Mouse (Mus musculus) heart, embryonic 10.5 days (tissue): Measurements from ENCODE around the gene Srrm3. TPM values are rescaled to one million over a fixed set of nuclear protein-coding genes. Genes with fewer than 3 reads are reported as not detected.

Experiments used
- DNase-seq: peaks from one replicate; pipeline ENCODE4 v3.0.0-alpha.2; 2017; ENCODE audit warnings: low spot score
- H3K27ac ChIP-seq: fragments of 300-500 bp; sonication (generic); 2 replicates; pipeline ENCODE4 v1.5.1; 2016; ENCODE audit warnings: mild to moderate bottlenecking
- H3K27me3 ChIP-seq: fragments of 300-500 bp; sonication (generic); 2 replicates; pipeline ENCODE4 v1.6.1; 2016; ENCODE audit warnings: mild to moderate bottlenecking; ENCODE audit not compliant: poor library complexity, insufficient read depth, severe bottlenecking
- H3K36me3 ChIP-seq: fragments of 300-500 bp; sonication (generic); 2 replicates; pipeline ENCODE4 v1.6.1; 2016; ENCODE audit warnings: mild to moderate bottlenecking, moderate library complexity
- H3K4me1 ChIP-seq: fragments of 300-500 bp; sonication (generic); 2 replicates; pipeline ENCODE4 v1.6.1; 2016; ENCODE audit warnings: mild to moderate bottlenecking
- H3K4me3 ChIP-seq: fragments of 300-500 bp; sonication (generic); 2 replicates; pipeline ENCODE4 v1.5.1; 2016; ENCODE audit warnings: mild to moderate bottlenecking, moderate library complexity
- H3K9me3 ChIP-seq: fragments of 300-500 bp; sonication (generic); 2 replicates; pipeline ENCODE4 v1.6.1; 2016; ENCODE audit warnings: mild to moderate bottlenecking, moderate library complexity
- WGBS: fragments of 180-500 bp; shearing (Covaris S2); methylation state at CpG from one replicate; pipeline ENCODE4 v1.1.7; 2016; 5-methylcytosine and 5-hydroxymethylcytosine counted together
- polyA plus RNA-seq: library from polyadenylated mRNA; unstranded; fragments of >200 nt; fragmentation: Nextera tagmentation; extraction: Ambion mirVana; gene quantifications from 2 replicates; pipeline ENCODE4 v1.2.1, GENCODE M21; 2016

Srrm3 gene
- polyA plus RNA-seq, 1 experiment from 2014 or later, result 0.26 TPM

GRCm38 (mm10) chr5:135888405-135889215 lies 81.9 kb downstream of the Srrm3 start:
- H3K27me3 ChIP-seq, result peaks cover 29% of the 10 kb centered on the region
- H3K4me3 ChIP-seq, result peak overlapping the region; percentile 71
- no peaks in the 10 kb centered on the region for H3K9me3 ChIP-seq
- H3K4me1 ChIP-seq, result peaks cover 21% of the 10 kb centered on the region
- 2% methylated on average over 30 of the region's 30 CpGs for WGBS
- peak overlapping the region; percentile 91 for H3K27ac ChIP-seq
- DNase-seq, result no peak
- H3K36me3 ChIP-seq, result no peaks in the 10 kb centered on the region

GRCm38 (mm10) chr5:135890323-135890722 lies 83.6 kb downstream of the Srrm3 start:
- peaks cover 28% of the 10 kb centered on the region for H3K4me1 ChIP-seq
- WGBS, result 45% methylated on average over 4 of the region's 4 CpGs
- H3K27me3 ChIP-seq, result peaks cover 29% of the 10 kb centered on the region
- H3K9me3 ChIP-seq, result no peaks in the 10 kb centered on the region
- DNase-seq, result no peak
- no peak overlapping the region for H3K27ac ChIP-seq
- H3K4me3 ChIP-seq, result no peak overlapping the region
- H3K36me3 ChIP-seq, result no peaks in the 10 kb centered on the region

GRCm38 (mm10) chr5:135890920-135891319 lies 84.2 kb downstream of the Srrm3 start:
- WGBS, result 46% methylated on average over 3 of the region's 3 CpGs
- Histone ChIP-seq H3K4me3 (no peak overlapping the region), H3K36me3 (no peaks in the 10 kb centered on the region), H3K27ac (no peak overlapping the region), H3K27me3 (peaks cover 26% of the 10 kb centered on the region), H3K4me1 (peaks cover 28% of the 10 kb centered on the region), H3K9me3 (no peaks in the 10 kb centered on the region)
- no peak for DNase-seq

GRCm38 (mm10) chr5:135892589-135893351 lies 86.1 kb downstream of the Srrm3 start:
- Histone ChIP-seq H3K36me3 (no peaks in the 10 kb centered on the region), H3K9me3 (no peaks in the 10 kb centered on the region), H3K4me3 (no peak overlapping the region), H3K4me1 (peaks cover 23% of the 10 kb centered on the region), H3K27ac (peak overlapping the region; percentile 47; the same call in 1 of the 2 replicates), H3K27me3 (peaks cover 18% of the 10 kb centered on the region)
- WGBS, result 43% methylated on average over 9 of the region's 9 CpGs
- no peak for DNase-seq

- no peaks in the 10 kb centered on the region for H3K36me3 ChIP-seq
- DNase-seq, result no peak
- H3K4me3 ChIP-seq, result no peak overlapping the region
- peaks cover 8% of the 10 kb centered on the region for H3K27me3 ChIP-seq
- peaks cover 20% of the 10 kb centered on the region for H3K4me1 ChIP-seq
- H3K9me3 ChIP-seq, result no peaks in the 10 kb centered on the region
- H3K27ac ChIP-seq, result peak overlapping the region; percentile 63
- 42% methylated on average over 6 of the region's 6 CpGs for WGBS
Measured at GRCm38 (mm10) chr5:135894958-135895357, 88.3 kb downstream of the Srrm3 start.

GRCm38 (mm10) chr5:135898028-135898427 lies 91.3 kb downstream of the Srrm3 start:
- peaks cover 14% of the 10 kb centered on the region for H3K4me1 ChIP-seq
- H3K36me3 ChIP-seq, result no peaks in the 10 kb centered on the region
- no peak overlapping the region for H3K4me3 ChIP-seq
- WGBS, result 13% methylated on average over 3 of the region's 3 CpGs
- no peak overlapping the region for H3K27ac ChIP-seq
- DNase-seq, result no peak
- no peaks in the 10 kb centered on the region for H3K9me3 ChIP-seq
- H3K27me3 ChIP-seq, result no peaks in the 10 kb centered on the region

DNA sequence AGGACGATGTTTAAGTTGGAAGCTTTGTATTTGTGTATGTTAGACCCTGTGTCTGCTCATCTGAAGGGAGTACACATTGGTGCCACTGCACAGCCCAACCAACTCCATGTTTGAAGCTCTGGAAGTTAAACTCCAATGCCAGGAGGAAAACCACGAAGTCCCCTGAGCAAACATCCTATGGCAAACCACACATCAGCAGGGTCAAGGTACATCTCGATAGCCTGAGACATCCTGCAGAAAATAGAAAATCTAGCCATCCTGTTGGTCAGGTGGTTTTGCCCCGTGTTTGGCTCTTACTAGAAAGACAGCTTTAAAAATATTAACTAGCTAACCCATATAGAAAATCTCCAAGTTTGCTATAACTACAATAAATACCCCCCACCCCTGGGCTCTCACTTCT lies 92.3 kb downstream of the Srrm3 start:
- no peak overlapping the region for H3K4me3 ChIP-seq
- H3K9me3 ChIP-seq, result no peaks in the 10 kb centered on the region
- no peak overlapping the region for H3K27ac ChIP-seq
- peaks cover 16% of the 10 kb centered on the region for H3K4me1 ChIP-seq
- no peaks in the 10 kb centered on the region for H3K36me3 ChIP-seq
- H3K27me3 ChIP-seq, result no peaks in the 10 kb centered on the region
- WGBS, result 80% methylated on average over 4 of the region's 4 CpGs
- DNase-seq, result no peak

GRCm38 (mm10) chr5:135899833-135900232 lies 93.1 kb downstream of the Srrm3 start:
- H3K36me3 ChIP-seq, result peaks cover 4% of the 10 kb centered on the region; the same call in 1 of the 2 replicates
- H3K4me1 ChIP-seq, result peaks cover 18% of the 10 kb centered on the region
- 62% methylated on average over 4 of the region's 4 CpGs for WGBS
- no peak for DNase-seq
- no peaks in the 10 kb centered on the region for H3K9me3 ChIP-seq
- H3K4me3 ChIP-seq, result no peak overlapping the region
- H3K27ac ChIP-seq, result no peak overlapping the region
- H3K27me3 ChIP-seq, result no peaks in the 10 kb centered on the region

- H3K36me3 ChIP-seq, result peaks cover 4% of the 10 kb centered on the region; the same call in 1 of the 2 replicates
- H3K27me3 ChIP-seq, result no peaks in the 10 kb centered on the region
- DNase-seq, result no peak
- no peak overlapping the region for H3K4me3 ChIP-seq
- H3K9me3 ChIP-seq, result no peaks in the 10 kb centered on the region
- H3K27ac ChIP-seq, result no peak overlapping the region
- 77% methylated on average over 3 of the region's 3 CpGs for WGBS
- H3K4me1 ChIP-seq, result peaks cover 20% of the 10 kb centered on the region
Measured at GRCm38 (mm10) chr5:135900701-135901100, 94.0 kb downstream of the Srrm3 start.

DNA sequence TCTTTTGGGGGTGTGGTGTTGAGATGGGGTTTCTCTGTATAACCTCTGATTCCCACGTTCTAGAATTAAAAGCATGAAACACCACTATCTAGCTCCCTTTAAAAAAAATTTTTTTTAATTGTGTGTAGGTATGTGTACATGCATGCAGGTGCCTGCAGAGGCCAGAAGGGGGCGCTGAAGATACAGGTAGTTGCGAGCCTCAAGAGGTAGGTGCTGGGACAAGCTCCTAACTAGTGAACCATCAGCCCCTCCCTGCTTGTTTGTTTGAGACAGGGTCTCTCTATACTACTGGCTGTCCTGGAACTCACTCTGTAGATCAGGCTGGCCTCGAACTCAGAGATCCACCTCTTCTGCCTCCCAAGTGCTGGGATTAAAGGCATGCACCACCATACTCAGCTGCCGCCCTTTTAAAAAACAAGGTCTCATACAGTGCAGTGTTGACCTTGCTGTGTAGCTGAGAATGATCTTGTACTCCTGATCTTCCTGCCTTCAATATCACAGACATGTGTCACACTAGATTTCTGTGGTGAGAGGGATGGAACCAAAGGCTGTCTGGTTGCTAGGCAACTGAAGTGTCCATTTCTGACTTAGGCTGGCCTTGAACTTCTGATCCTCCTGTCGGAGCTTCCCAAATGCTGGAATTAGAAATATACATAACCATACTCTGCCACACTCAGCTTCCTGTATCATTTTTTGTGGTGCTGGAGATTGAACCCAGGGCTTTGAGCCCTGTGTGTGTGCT lies 94.8 kb downstream of the Srrm3 start:
- 59% methylated on average over 6 of the region's 6 CpGs for WGBS

GRCm38 (mm10) chr5:135903058-135903457 lies 96.4 kb downstream of the Srrm3 start:
- no peak for DNase-seq
- Histone ChIP-seq H3K4me3 (peak overlapping the region; percentile 55), H3K27me3 (no peaks in the 10 kb centered on the region), H3K4me1 (peaks cover 36% of the 10 kb centered on the region), H3K9me3 (no peaks in the 10 kb centered on the region), H3K27ac (peak overlapping the region; percentile 85), H3K36me3 (peaks cover 20% of the 10 kb centered on the region)
- 28% methylated on average over 7 of the region's 7 CpGs for WGBS

More for the DNA sequence above, 94.8 kb downstream of the Srrm3 start:
- Histone ChIP-seq H3K4me1 (peaks cover 25% of the 10 kb centered on the region), H3K27me3 (no peaks in the 10 kb centered on the region), H3K4me3 (no peak overlapping the region), H3K27ac (no peak overlapping the region), H3K36me3 (peaks cover 5% of the 10 kb centered on the region), H3K9me3 (no peaks in the 10 kb centered on the region)
- no peak for DNase-seq

DNA sequence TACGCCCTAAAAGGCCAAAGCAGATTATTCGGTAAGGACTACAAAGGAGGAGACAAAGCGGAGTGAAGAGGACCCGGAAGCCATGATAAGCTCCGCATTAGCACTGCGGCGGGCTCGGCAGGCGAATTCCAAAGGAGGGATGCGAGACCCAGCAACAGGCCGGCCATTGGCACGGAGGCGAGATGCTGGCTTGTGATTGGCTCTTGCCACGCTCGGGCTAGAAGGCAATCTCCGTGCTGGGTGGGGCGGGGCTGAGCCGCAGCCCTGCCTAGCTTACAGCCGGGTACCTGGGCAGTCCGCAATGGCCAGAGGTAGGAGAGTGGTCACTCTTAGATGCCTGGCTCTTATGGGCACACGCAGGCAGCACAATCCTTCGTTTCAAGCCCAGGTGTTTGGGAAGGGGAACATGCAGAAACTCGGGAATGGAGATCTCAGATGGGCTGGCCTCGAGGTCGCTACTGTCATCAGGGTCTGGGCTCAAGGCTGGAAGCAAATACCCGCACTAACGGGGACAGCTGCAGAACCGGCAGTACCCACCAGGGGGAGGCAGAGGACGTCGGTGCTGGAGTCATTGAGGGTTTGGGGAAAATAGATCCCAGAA lies 97.0 kb downstream of the Srrm3 start:
- peak; percentile 97 for DNase-seq
- Histone ChIP-seq H3K4me3 (peak overlapping the region; percentile 55), H3K27me3 (no peaks in the 10 kb centered on the region), H3K27ac (peak overlapping the region; percentile 85), H3K4me1 (peaks cover 36% of the 10 kb centered on the region), H3K36me3 (peaks cover 20% of the 10 kb centered on the region), H3K9me3 (no peaks in the 10 kb centered on the region)
- WGBS, result under 1% methylated on average over 30 of the region's 30 CpGs
